Mouse (Mus musculus) adrenal gland, postnatal 4 days (tissue): ENCODE results near the gene Ftcd. TPM values are rescaled to one million over a fixed set of nuclear protein-coding genes. Genes with fewer than 3 reads are reported as not detected.
A peak's percentile ranks its signal among the peaks of the same experiment; 100 is the strongest.

Source experiments
- DNase-seq, 2 experiments: peaks; one replicate each; pipeline ENCODE4 v3.0.0; 2021 to 2022; ENCODE audit warnings: low spot score in 2 of 2, mixed read lengths in 2 of 2
- total RNA-seq, 2 experiments: library from RNA; stranded (reverse); gene quantifications; 2 replicates each; pipeline ENCODE4 v1.2.3; 2021

Gene Ftcd
- total RNA-seq, 2 experiments from 2014 or later: 0.62 to 16.4 TPM

- no peak for DNase-seq
These were observed 27.2 kb downstream of the Ftcd start for GRCm38 (mm10) chr10:76602690-76603089.

GRCm38 (mm10) chr10:76612473-76612872 is 37.0 kb downstream of the Ftcd start:
- no peak for DNase-seq

DNA sequence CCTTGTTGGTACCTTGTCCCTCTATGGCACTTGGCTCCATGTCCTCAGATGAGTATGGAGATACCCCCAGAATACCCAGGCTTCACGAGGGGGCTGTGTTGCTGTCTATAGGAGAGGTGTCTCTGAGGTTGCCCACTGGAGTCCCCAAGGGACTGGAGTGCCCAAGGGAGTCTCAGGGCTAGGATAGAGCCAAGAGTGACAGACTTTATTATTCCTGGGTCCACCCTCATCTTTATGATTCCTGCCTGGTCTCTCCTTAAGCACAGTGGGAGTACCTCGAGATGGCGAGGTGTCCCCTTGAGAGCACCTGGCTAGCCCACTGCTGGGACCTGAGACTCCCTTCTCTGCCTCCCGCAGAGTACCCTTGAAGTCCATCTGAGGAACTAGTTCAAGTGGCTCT is 47.0 kb downstream of the Ftcd start:
- no peak for DNase-seq

GRCm38 (mm10) chr10:76622928-76623680 is 47.7 kb downstream of the Ftcd start, which contains the start of gene Col6a2:
TSS of gene Col6a2 (minus strand) at chr10:76623630.
- peak; percentile 75 to 84 for DNase-seq

- DNase-seq: no peak
These were observed 48.3 kb downstream of the Ftcd start for GRCm38 (mm10) chr10:76623734-76624133.

DNA sequence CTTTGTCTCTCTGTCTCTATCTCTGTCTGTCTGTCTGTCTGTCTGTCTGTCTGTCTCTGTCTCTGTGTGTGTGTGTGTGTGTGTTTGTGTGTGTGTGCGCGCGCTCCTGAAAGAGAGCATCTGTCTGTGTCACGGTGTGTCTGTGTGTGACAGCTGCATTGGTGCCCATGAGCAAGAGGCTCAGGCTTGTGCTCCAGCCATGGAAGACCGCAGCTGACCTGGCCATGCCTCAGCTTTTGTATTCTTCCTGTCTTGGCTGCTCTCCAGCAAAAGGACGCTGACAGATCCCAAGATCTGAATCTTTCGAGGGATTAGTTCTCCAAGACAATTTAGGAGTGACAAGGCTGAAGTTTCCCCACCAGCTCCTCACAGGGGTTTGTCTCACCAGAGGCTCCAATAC is 49.5 kb downstream of the Ftcd start:
- DNase-seq: no peak

GRCm38 (mm10) chr10:76627714-76628113 is 52.3 kb downstream of the Ftcd start:
- DNase-seq: no peak

- DNase-seq: no peak
These were observed 55.2 kb downstream of the Ftcd start for GRCm38 (mm10) chr10:76630657-76631056.

DNA sequence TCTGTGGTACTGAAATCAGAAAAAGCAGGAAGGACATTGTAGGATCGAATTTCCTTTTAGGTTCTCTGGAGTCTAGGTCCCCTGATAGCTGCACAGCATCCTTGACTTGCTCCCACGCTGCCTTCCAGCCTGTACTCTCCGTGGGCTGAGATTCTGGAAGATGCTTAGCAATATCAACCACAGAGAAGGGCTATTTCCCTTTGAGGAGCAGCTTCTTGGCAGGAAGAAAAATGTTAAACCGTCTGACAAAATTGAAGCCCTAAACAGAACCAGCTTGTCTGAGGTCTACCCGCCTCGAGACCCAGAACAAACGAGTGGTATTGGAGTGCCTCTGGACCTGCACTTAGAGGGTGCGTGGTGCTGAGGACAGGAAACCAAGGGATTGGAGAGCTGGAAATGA is 57.2 kb downstream of the Ftcd start:
- DNase-seq: no peak

DNA sequence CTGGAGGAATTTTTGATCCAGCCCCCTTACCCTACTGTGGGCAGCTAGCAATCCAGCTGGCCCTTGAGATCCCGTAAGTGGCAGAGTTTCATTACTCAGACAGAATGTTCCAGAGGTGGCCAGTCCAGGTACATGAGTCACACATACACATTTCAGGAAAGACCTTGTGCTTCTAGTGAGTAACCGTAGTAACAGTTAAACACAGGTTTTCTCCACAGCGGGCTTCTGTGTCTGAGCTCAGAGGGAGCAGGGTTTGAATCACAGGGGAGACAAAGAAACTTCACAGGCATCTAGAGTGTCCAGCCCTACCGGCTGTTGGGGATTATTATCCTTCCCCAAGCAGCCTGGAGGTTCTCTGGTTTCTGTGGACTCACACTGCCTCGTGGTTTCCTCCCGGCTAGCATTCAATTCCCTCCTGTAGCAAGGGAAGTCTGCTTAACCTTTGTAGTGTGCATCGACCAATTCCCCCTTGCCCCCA is 58.7 kb downstream of the Ftcd start:
- DNase-seq: no peak

- no peak for DNase-seq
These were observed 59.1 kb downstream of the Ftcd start for GRCm38 (mm10) chr10:76634584-76634983.

DNA sequence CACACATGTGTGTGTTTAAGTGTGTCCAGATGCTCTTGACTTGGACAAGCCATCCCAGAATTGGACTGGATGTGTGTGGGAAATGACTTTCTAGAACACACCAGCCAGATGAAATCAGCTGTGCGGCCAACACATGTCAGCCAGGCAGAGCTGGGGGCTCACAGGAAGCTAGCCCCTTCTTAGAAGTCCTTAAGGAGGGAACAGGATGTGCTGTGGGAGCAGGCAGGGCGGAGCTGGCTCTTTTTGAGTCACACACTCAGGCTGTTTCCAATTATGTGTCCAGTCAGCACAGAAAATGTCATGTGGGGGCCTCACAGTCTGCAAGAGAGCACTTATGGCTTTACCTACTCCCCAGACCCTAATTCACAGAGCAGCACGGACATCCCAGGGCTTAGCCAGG is 60.6 kb downstream of the Ftcd start:
- no peak for DNase-seq

DNA sequence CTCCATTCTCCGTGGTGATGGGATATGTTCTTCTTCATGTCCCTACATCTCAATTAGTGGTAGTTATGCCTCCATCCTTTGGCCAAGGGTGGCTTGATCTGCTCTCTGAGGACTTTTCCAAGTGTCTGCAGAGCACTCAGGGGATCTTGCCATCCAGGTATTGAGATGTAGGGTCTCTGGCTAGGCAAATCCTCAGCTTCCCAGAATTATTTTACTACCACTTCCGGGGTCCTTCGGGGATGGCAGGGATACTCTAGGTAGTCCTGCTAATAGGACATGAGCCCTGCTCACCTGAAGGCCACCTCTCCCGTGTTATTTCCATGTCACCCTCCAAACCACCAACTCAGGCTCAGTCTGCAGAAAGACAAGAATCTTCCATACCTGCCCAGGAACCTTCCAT is 61.2 kb downstream of the Ftcd start:
- no peak for DNase-seq

Other genes starting within 250 kb of the Ftcd start
- gene Dip2a, start 230.4 kb upstream of the Ftcd start, total RNA-seq: 10 to 100 TPM; 39.8 to 42.4 TPM
- gene AC141477.1, start 135.2 kb upstream of the Ftcd start, total RNA-seq: not detected
- gene Pcnt, start 132.9 kb upstream of the Ftcd start, total RNA-seq: 10 to 100 TPM; 30.3 to 31.5 TPM
- gene 2610028H24Rik, start 126.6 kb upstream of the Ftcd start, total RNA-seq: not detected
- 10 to 100 TPM; 46.5 to 47.3 TPM for gene Mcm3ap, start 106.7 kb upstream of the Ftcd start, total RNA-seq
- 1 to 10 TPM; 5.0 to 6.3 TPM for gene Ybey, start 106.5 kb upstream of the Ftcd start, total RNA-seq
- 10 to 100 TPM; 20.8 to 26.6 TPM for gene Lss, start 44.1 kb upstream of the Ftcd start, total RNA-seq
- not detected for gene Spatc1l, start 13.4 kb upstream of the Ftcd start, total RNA-seq
- 100 to 1,000 TPM; 175 to 182 TPM for gene Col6a2, start 48.0 kb downstream of the Ftcd start, total RNA-seq
- 100 to 1,000 TPM; 363 to 367 TPM for gene Col6a1, start 150.5 kb downstream of the Ftcd start, total RNA-seq